Mouse (Mus musculus) myocyte (in vitro differentiated cells): ENCODE results near the gene Bicdl2.

ENCODE experiments used
- E2F4 ChIP-seq: IDR thresholded peaks from one replicate; pipeline ENCODE4 v1.6.1; 2011; ENCODE audit warnings: mild to moderate bottlenecking, control low read depth, moderate library complexity; ENCODE audit not compliant: insufficient read depth
- MAX ChIP-seq: IDR thresholded peaks from one replicate; pipeline ENCODE4 v1.6.1; 2011; ENCODE audit warnings: low read depth, mild to moderate bottlenecking, control low read depth
- MYOD1 ChIP-seq, 3 experiments: IDR thresholded peaks; one replicate each; pipeline ENCODE4 v1.6.1; 2011; ENCODE audit warnings: control low read depth in 2 of 3, low read depth in 2 of 3, mild to moderate bottlenecking in 2 of 3, moderate library complexity in 1 of 3; ENCODE audit not compliant: insufficient read length in 2 of 3, control insufficient read depth in 1 of 3
- MYOG ChIP-seq, 3 experiments: IDR thresholded peaks; one replicate each; pipeline ENCODE4 v1.6.1; 2011; ENCODE audit warnings: control low read depth in 2 of 3, low read depth in 2 of 3, mild to moderate bottlenecking in 2 of 3; ENCODE audit not compliant: insufficient read length in 2 of 3, control insufficient read depth in 1 of 3, insufficient read depth in 1 of 3
- POLR2A ChIP-seq: IDR thresholded peaks from one replicate; pipeline ENCODE4 v1.6.1; 2011; ENCODE audit warnings: low read depth, mild to moderate bottlenecking, control low read depth, moderate library complexity; ENCODE audit not compliant: insufficient read length
- POLR2AphosphoS2 ChIP-seq: IDR thresholded peaks from one replicate; pipeline ENCODE4 v1.6.1; 2011; ENCODE audit warnings: low read depth, control low read depth; ENCODE audit not compliant: insufficient read length
- REST ChIP-seq: IDR thresholded peaks from one replicate; pipeline ENCODE4 v1.6.1; 2011; ENCODE audit warnings: mild to moderate bottlenecking, control low read depth, moderate library complexity; ENCODE audit not compliant: insufficient read depth, insufficient read length
- SRF ChIP-seq: IDR thresholded peaks from one replicate; pipeline ENCODE4 v1.6.1; 2011; ENCODE audit warnings: low read depth; ENCODE audit not compliant: control insufficient read depth, insufficient read length
- TCF12 ChIP-seq: IDR thresholded peaks from one replicate; pipeline ENCODE4 v1.6.1; 2011; ENCODE audit warnings: mild to moderate bottlenecking, control low read depth; ENCODE audit not compliant: poor library complexity, insufficient read depth, severe bottlenecking
- USF1 ChIP-seq: IDR thresholded peaks from one replicate; pipeline ENCODE4 v1.6.1; 2011; ENCODE audit warnings: low read depth, mild to moderate bottlenecking, control low read depth, moderate library complexity

DNA sequence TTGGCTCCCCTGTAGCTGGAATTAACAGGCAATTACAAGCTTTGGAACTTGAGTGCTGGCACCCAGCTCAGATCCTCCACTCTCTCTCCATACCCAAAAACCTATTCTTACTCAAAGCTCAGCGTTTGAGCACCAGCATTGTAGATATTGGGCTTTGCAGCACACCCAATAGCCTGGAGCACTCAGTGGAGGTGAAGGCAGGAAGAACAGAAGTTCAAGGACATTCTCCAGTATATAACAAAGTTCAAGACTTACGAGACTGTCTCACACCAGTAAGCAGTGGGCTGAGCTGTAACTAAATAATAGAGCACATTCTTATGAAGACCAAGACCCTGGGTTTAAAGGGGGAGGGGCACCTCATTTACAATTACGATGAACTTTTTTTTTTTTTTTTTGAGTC is 12.5 kb downstream of the Bicdl2 start:
- TF ChIP-seq USF1: no peak
- TF ChIP-seq MAX: no peak
- TF ChIP-seq POLR2A: no peak
- TF ChIP-seq SRF: no peak
- TF ChIP-seq TCF12: no peak
- no peak for TF ChIP-seq E2F4
- no peak for TF ChIP-seq REST
- TF ChIP-seq POLR2AphosphoS2: no peak
- no peak for TF ChIP-seq MYOG (IDR thresholded peaks at IDR 0.05; ENCODE audit: control insufficient read depth in 1 of 3, insufficient read depth in 1 of 3, insufficient read length in 2 of 3, low read depth in 2 of 3)
- TF ChIP-seq MYOD1 (IDR thresholded peaks at IDR 0.05; ENCODE audit: control insufficient read depth in 1 of 3, insufficient read length in 2 of 3, low read depth in 2 of 3): no peak
